Mouse (Mus musculus): ENCODE results near the gene Fam168a. TPM values are rescaled to one million over a fixed set of nuclear protein-coding genes. Genes with fewer than 3 reads are reported as not detected.

Fam168a gene
- polyA plus RNA-seq, 1 experiment from 2014 or later = 32.6 TPM

GRCm38 (mm10) chr7:100855795-100856573, 149.5 kb downstream of the Fam168a start:
- Histone ChIP-seq H3K4me3 (ENCODE audit: low read depth, low read length) (no peak overlapping the region), H3K9ac (replicated peaks; ENCODE audit: low read length) (no peak overlapping the region), H3K9me3 (replicated peaks; ENCODE audit: control insufficient read depth, low read length) (no peaks in the 10 kb centered on the region), H3K4me1 (ENCODE audit: control insufficient read depth, insufficient read depth, low read length) (no peaks in the 10 kb centered on the region; the same call in 1 of the 2 replicates), H3K36me3 (replicated peaks; ENCODE audit: control insufficient read depth, insufficient read depth, low read depth, low read length) (no peaks in the 10 kb centered on the region), H3K27me3 (ENCODE audit: control insufficient read depth, insufficient read depth, low read length) (no peaks in the 10 kb centered on the region), H3K27ac (replicated peaks; ENCODE audit: low read depth, low read length) (no peak overlapping the region), H3K4me2 (ENCODE audit: low read depth, low read length) (no peak overlapping the region)
- ATAC-seq (replicated peaks; ENCODE audit: insufficient number of reproducible peaks, low FRiP score, low TSS enrichment, low read depth) (no peak), DNase-seq (ENCODE audit: low spot score) (no peak)
- 51% methylated on average over 5 of the region's 5 CpGs for WGBS

GRCm38 (mm10) chr7:100860450-100860849, 154.0 kb downstream of the Fam168a start:
- Histone ChIP-seq H3K9me3 (replicated peaks; ENCODE audit: control insufficient read depth, low read length) (no peaks in the 10 kb centered on the region), H3K4me3 (ENCODE audit: low read depth, low read length) (no peak overlapping the region), H3K4me1 (ENCODE audit: control insufficient read depth, insufficient read depth, low read length) (no peaks in the 10 kb centered on the region), H3K4me2 (ENCODE audit: low read depth, low read length) (no peak overlapping the region), H3K27me3 (ENCODE audit: control insufficient read depth, insufficient read depth, low read length) (no peaks in the 10 kb centered on the region), H3K27ac (replicated peaks; ENCODE audit: low read depth, low read length) (no peak overlapping the region), H3K9ac (replicated peaks; ENCODE audit: low read length) (no peak overlapping the region), H3K36me3 (replicated peaks; ENCODE audit: control insufficient read depth, insufficient read depth, low read depth, low read length) (no peaks in the 10 kb centered on the region)
- ATAC-seq (replicated peaks; ENCODE audit: insufficient number of reproducible peaks, low FRiP score, low TSS enrichment, low read depth) = no peak
- DNase-seq (ENCODE audit: low spot score) = no peak
- 83% methylated on average over 3 of the region's 3 CpGs for WGBS

GRCm38 (mm10) chr7:100861209-100861608, 154.8 kb downstream of the Fam168a start:
- H3K27ac ChIP-seq (replicated peaks; ENCODE audit: low read depth, low read length) = no peak overlapping the region
- H3K9me3 ChIP-seq (replicated peaks; ENCODE audit: control insufficient read depth, low read length) = no peaks in the 10 kb centered on the region
- DNase-seq (ENCODE audit: low spot score) (no peak), ATAC-seq (replicated peaks; ENCODE audit: insufficient number of reproducible peaks, low FRiP score, low TSS enrichment, low read depth) (no peak)
- no peaks in the 10 kb centered on the region for H3K36me3 ChIP-seq (replicated peaks; ENCODE audit: control insufficient read depth, insufficient read depth, low read depth, low read length)
- H3K9ac ChIP-seq (replicated peaks; ENCODE audit: low read length) = no peak overlapping the region
- no peak overlapping the region for H3K4me3 ChIP-seq (ENCODE audit: low read depth, low read length)
- no peaks in the 10 kb centered on the region for H3K4me1 ChIP-seq (ENCODE audit: control insufficient read depth, insufficient read depth, low read length)
- WGBS = 89% methylated on average over 5 of the region's 5 CpGs
- no peak overlapping the region for H3K4me2 ChIP-seq (ENCODE audit: low read depth, low read length)
- no peaks in the 10 kb centered on the region for H3K27me3 ChIP-seq (ENCODE audit: control insufficient read depth, insufficient read depth, low read length)

GRCm38 (mm10) chr7:100862353-100862752, 155.9 kb downstream of the Fam168a start:
- no peaks in the 10 kb centered on the region for H3K4me1 ChIP-seq (ENCODE audit: control insufficient read depth, insufficient read depth, low read length)
- WGBS = 4% methylated on average over 4 of the region's 4 CpGs
- peak overlapping the region; percentile 99 for H3K4me2 ChIP-seq (ENCODE audit: low read depth, low read length)
- ATAC-seq (replicated peaks; ENCODE audit: insufficient number of reproducible peaks, low FRiP score, low TSS enrichment, low read depth) (peak; percentile 1; the same call in 1 of the 2 replicates), DNase-seq (ENCODE audit: low spot score) (no peak)
- no peaks in the 10 kb centered on the region for H3K36me3 ChIP-seq (replicated peaks; ENCODE audit: control insufficient read depth, insufficient read depth, low read depth, low read length)
- H3K27ac ChIP-seq (replicated peaks; ENCODE audit: low read depth, low read length) = no peak overlapping the region
- H3K9me3 ChIP-seq (replicated peaks; ENCODE audit: control insufficient read depth, low read length) = no peaks in the 10 kb centered on the region
- H3K27me3 ChIP-seq (ENCODE audit: control insufficient read depth, insufficient read depth, low read length) = no peaks in the 10 kb centered on the region
- H3K4me3 ChIP-seq (ENCODE audit: low read depth, low read length) = peak overlapping the region; percentile 73
- peak overlapping the region; percentile 74 for H3K9ac ChIP-seq (replicated peaks; ENCODE audit: low read length)

- Histone ChIP-seq H3K36me3 (replicated peaks; ENCODE audit: control insufficient read depth, insufficient read depth, low read depth, low read length) (no peaks in the 10 kb centered on the region), H3K9me3 (replicated peaks; ENCODE audit: control insufficient read depth, low read length) (no peaks in the 10 kb centered on the region), H3K27ac (replicated peaks; ENCODE audit: low read depth, low read length) (peak within 1 kb of the TSS; percentile 72), H3K4me1 (ENCODE audit: control insufficient read depth, insufficient read depth, low read length) (no peaks in the 10 kb centered on the region), H3K27me3 (ENCODE audit: control insufficient read depth, insufficient read depth, low read length) (no peaks in the 10 kb centered on the region), H3K4me2 (ENCODE audit: low read depth, low read length) (peak within 1 kb of the TSS; percentile 99), H3K9ac (replicated peaks; ENCODE audit: low read length) (peak within 1 kb of the TSS; percentile 74), H3K4me3 (ENCODE audit: low read depth, low read length) (peak within 1 kb of the TSS; percentile 73)
- peak; percentile 98 for DNase-seq (ENCODE audit: low spot score)
- peak; percentile 86 for ATAC-seq (replicated peaks; ENCODE audit: insufficient number of reproducible peaks, low FRiP score, low TSS enrichment, low read depth)
- under 1% methylated on average over 78 of the region's 91 CpGs for WGBS
Observed at GRCm38 (mm10) chr7:100862828-100863638, 156.6 kb downstream of the Fam168a start, which contains the start of gene Relt. Relt (minus strand) TSS chr7:100863446.

GRCm38 (mm10) chr7:100866675-100867074, 160.2 kb downstream of the Fam168a start:
- no peak overlapping the region for H3K9ac ChIP-seq (replicated peaks; ENCODE audit: low read length)

GRCm38 (mm10) chr7:100867561-100867960, 161.1 kb downstream of the Fam168a start:
- H3K4me1 ChIP-seq (ENCODE audit: control insufficient read depth, insufficient read depth, low read length) = no peaks in the 10 kb centered on the region
- H3K9ac ChIP-seq (replicated peaks; ENCODE audit: low read length) = no peak overlapping the region
- no peak overlapping the region for H3K4me2 ChIP-seq (ENCODE audit: low read depth, low read length)
- H3K27me3 ChIP-seq (ENCODE audit: control insufficient read depth, insufficient read depth, low read length) = no peaks in the 10 kb centered on the region
- DNase-seq (ENCODE audit: low spot score) (no peak), ATAC-seq (replicated peaks; ENCODE audit: insufficient number of reproducible peaks, low FRiP score, low TSS enrichment, low read depth) (no peak)
- H3K36me3 ChIP-seq (replicated peaks; ENCODE audit: control insufficient read depth, insufficient read depth, low read depth, low read length) = peaks cover under 1% of the 10 kb centered on the region; the same call in 1 of the 2 replicates
- H3K9me3 ChIP-seq (replicated peaks; ENCODE audit: control insufficient read depth, low read length) = no peaks in the 10 kb centered on the region
- no peak overlapping the region for H3K27ac ChIP-seq (replicated peaks; ENCODE audit: low read depth, low read length)
- 61% methylated on average over 2 of the region's 2 CpGs for WGBS
- H3K4me3 ChIP-seq (ENCODE audit: low read depth, low read length) = no peak overlapping the region

More at GRCm38 (mm10) chr7:100866675-100867074, 160.2 kb downstream of the Fam168a start:
- Histone ChIP-seq H3K4me2 (ENCODE audit: low read depth, low read length) (no peak overlapping the region), H3K27me3 (ENCODE audit: control insufficient read depth, insufficient read depth, low read length) (no peaks in the 10 kb centered on the region), H3K27ac (replicated peaks; ENCODE audit: low read depth, low read length) (no peak overlapping the region), H3K4me1 (ENCODE audit: control insufficient read depth, insufficient read depth, low read length) (no peaks in the 10 kb centered on the region), H3K4me3 (ENCODE audit: low read depth, low read length) (no peak overlapping the region), H3K9me3 (replicated peaks; ENCODE audit: control insufficient read depth, low read length) (no peaks in the 10 kb centered on the region), H3K36me3 (replicated peaks; ENCODE audit: control insufficient read depth, insufficient read depth, low read depth, low read length) (no peaks in the 10 kb centered on the region)
- 12% methylated on average over 3 of the region's 3 CpGs for WGBS
- DNase-seq (ENCODE audit: low spot score) (peak; percentile 79), ATAC-seq (replicated peaks; ENCODE audit: insufficient number of reproducible peaks, low FRiP score, low TSS enrichment, low read depth) (no peak)

- Histone ChIP-seq H3K9me3 (replicated peaks; ENCODE audit: control insufficient read depth, low read length) (no peaks in the 10 kb centered on the region), H3K9ac (replicated peaks; ENCODE audit: low read length) (no peak overlapping the region), H3K4me2 (ENCODE audit: low read depth, low read length) (no peak overlapping the region), H3K4me1 (ENCODE audit: control insufficient read depth, insufficient read depth, low read length) (no peaks in the 10 kb centered on the region), H3K27ac (replicated peaks; ENCODE audit: low read depth, low read length) (no peak overlapping the region), H3K27me3 (ENCODE audit: control insufficient read depth, insufficient read depth, low read length) (no peaks in the 10 kb centered on the region), H3K4me3 (ENCODE audit: low read depth, low read length) (no peak overlapping the region), H3K36me3 (replicated peaks; ENCODE audit: control insufficient read depth, insufficient read depth, low read depth, low read length) (peaks cover 2% of the 10 kb centered on the region; the same call in 1 of the 2 replicates)
- 60% methylated on average over 4 of the region's 4 CpGs for WGBS
- ATAC-seq (replicated peaks; ENCODE audit: insufficient number of reproducible peaks, low FRiP score, low TSS enrichment, low read depth) = no peak
- no peak for DNase-seq (ENCODE audit: low spot score)
Observed at GRCm38 (mm10) chr7:100868551-100868950, 162.1 kb downstream of the Fam168a start.
